Mouse (Mus musculus) urinary bladder, postnatal 4 days (tissue): ENCODE measurements around the gene Tox3.

Source experiments
- DNase-seq, 2 experiments: peaks; one replicate each; pipeline ENCODE4 v3.0.0; 2021 to 2022; ENCODE audit warnings: low spot score in 2 of 2

The Tox3 gene

DNA sequence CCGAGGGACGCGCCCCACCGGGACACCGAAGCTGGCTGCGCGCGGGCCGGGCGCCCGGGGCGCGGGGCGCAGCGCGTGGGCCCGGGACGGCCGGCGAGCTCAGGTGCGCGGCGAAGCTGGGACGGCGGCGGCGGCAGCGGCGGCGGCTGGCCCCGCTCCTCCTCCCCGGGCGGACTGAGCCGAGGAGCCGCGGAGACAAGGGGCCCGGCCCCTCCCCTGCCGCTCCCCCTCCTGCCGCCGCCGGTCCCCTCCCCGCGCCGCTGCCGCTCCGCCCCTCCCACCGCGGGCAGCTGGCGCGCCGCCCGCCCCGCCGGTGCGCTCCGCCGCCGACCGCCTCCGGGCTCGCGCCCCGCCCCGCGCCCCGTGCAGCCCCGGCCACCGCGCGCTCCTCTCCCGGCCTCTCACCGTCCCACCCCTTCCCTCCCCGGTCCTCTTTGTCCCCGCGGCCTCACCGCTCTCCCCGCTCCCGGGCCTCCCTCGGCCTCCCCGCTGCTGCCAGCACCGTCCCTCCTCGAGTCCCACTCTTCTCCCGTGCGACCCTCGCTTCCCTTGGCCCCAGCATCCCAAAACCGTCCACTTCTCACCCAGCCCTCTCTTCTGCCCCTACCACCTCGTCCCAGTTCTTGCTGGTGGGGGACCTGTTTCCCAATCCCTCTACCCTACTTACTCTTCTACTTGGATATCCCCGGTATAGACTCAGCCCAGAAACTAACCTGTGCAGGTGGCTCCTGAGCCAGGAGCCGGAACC, at the start of gene Tox3:
Tox3 (minus strand) TSS at position 166 of the 748 bp plus-strand sequence.
- peak in 1 of 2 experiments; percentile 67 for DNase-seq

DNA sequence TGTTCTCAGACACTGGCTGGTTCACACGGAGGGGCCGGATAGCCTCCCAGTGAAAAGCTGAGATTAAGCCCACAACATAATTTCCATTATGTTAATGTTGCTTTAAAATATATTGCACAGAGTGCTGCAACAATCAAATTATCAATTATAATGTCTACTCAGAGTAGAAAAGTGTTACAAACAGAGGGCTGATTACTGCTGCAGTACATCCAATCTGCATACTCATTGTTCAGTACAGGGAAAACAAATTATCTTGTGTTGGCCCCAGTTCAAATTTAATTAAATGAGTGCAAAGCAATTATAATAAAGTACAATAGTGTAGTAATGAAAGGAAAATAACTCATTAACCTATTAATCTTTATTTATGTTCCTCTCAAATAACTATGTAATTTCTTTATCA, 44.5 kb upstream of the Tox3 start:
- DNase-seq: no peak

GRCm38 (mm10) chr8:90391483-90392074, 43.4 kb upstream of the Tox3 start:
- DNase-seq: no peak

- no peak for DNase-seq
Measured at GRCm38 (mm10) chr8:90390827-90391226, 42.7 kb upstream of the Tox3 start.

- DNase-seq: no peak
Measured at GRCm38 (mm10) chr8:90379064-90379463, 30.9 kb upstream of the Tox3 start.

GRCm38 (mm10) chr8:90378036-90378435, 29.9 kb upstream of the Tox3 start:
- DNase-seq: no peak

- DNase-seq: no peak
Measured at GRCm38 (mm10) chr8:90371611-90372222, 23.6 kb upstream of the Tox3 start.

GRCm38 (mm10) chr8:90369876-90370275, 21.7 kb upstream of the Tox3 start:
- DNase-seq: no peak

DNA sequence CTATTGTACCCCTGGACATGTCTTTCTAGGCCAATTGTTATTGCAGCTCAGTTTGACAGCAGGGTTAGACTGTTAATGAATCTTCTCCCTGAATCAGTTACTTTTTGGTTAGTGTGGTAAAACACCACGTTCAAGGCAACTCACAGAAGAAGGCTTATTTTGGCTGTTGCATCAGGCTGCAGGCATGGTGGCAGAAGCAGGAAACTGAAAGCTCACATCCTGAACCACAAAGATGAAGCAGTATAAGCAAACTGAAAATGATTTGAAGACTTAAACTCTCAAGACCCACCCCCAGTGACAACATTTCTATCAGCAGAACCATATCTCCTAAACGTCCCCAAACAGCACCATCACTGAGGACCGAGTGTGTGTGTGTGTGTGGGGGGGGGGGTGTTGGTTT, 8.6 kb upstream of the Tox3 start:
- no peak for DNase-seq

GRCm38 (mm10) chr8:90354782-90355181, 6.6 kb upstream of the Tox3 start:
- no peak for DNase-seq

GRCm38 (mm10) chr8:90353960-90354540, 5.9 kb upstream of the Tox3 start:
- DNase-seq: no peak

- no peak for DNase-seq
Measured at GRCm38 (mm10) chr8:90353499-90353898, 5.4 kb upstream of the Tox3 start.

DNA sequence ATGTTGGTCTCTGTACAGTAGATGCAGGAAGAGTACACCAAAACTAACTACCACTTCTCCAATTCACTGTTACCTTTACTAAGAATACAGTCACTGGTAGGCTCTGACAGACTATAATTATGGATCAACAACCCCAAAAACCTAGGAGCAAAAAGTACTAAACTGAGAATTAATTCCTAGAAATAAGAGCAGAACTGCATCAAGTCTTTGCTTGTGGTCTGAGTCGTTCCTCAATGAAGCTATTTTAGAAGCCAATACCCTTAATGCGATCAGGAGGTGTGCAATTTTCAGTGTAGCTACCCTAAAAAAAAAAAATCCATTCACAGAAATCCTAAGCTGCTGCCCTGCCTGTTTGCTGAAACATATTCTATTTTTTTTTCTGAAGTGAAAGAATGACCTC, 4.8 kb upstream of the Tox3 start:
- no peak for DNase-seq

- no peak for DNase-seq
Measured at GRCm38 (mm10) chr8:90349709-90350562, 1.8 kb upstream of the Tox3 start.

- DNase-seq: no peak
Measured at GRCm38 (mm10) chr8:90348926-90349683, 962 bp upstream of the Tox3 start.

DNA sequence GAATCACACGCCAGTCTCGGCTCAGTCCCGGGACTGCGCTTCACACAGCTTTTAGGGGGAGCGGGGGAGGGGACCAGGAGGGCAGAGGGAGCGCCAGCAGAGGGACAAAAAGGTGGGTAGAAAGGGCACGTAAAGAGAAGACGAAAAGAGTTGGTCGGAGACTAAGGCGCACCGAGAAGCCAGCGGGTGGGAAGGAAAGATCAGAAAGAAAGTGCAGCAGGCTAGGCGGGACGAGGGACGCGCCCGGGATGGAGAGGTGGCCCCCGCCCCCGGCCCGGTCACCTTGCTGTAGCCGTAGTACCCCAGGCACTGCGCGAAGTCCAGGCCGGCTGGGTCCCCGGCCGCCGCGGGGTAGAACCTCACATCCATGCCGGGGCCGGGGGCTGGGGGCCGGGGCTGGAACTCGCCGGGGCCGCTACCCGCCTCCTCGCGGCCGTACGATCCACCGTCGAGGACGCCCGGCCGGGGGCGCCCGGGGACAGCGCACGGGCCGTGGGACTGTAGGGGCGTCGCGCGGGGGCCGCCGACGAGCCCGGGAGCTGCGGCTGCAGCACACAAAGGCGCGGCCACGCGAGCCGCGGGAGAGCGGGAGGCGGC, 464 bp downstream of the Tox3 start:
- no peak for DNase-seq

- DNase-seq: no peak
Measured at GRCm38 (mm10) chr8:90346880-90347535, 1.1 kb downstream of the Tox3 start.

GRCm38 (mm10) chr8:90346138-90346879, 1.8 kb downstream of the Tox3 start:
- DNase-seq: no peak
